Mouse (Mus musculus) cerebellum, postnatal 10 days (tissue): ENCODE data around the gene Mospd2.

Experiments
- DNase-seq, 2 experiments: peaks; one replicate each; pipeline ENCODE4 v3.0.0; 2021; ENCODE audit warnings: mixed read lengths in 2 of 2

The Mospd2 gene

GRCm38 (mm10) chrX:164980193-164980775 is at the start of gene Mospd2, which contains the start of gene Fancb:
Gene Mospd2, minus strand, starts transcription at chrX:164980375.
Gene Fancb, plus strand, starts transcription at chrX:164980592.
- peak; percentile 87 to 92 for DNase-seq

DNA sequence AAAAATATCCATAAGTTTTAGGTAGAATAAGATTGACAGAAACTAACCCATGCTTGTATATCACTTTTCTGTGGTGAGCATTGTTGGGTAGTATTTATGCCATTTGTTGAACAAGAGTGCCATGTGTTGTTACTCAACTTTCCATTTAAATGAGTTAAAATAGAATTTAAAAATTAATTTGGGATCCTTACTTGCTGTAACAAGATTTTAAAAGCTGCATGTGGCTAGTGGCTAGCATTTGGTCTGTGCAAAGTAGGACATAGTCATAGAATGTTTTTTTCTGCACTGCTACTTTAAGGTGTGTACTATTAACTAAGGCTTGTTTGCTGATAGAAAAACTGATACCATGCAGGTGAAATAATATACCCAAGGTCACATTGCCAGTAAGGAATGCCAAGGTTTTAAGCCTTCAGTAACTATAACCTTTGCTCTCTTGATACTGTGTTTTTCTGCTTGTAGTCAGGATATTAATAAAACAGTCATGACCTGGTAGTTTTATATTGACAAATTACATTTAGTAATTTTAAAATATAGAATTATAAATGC is 24.7 kb upstream of the Mospd2 start, which contains the start of gene Gm17604:
Gene Gm17604 (minus strand): TSS at position 51 of the 546 bp plus-strand sequence.
- no peak for DNase-seq

DNA sequence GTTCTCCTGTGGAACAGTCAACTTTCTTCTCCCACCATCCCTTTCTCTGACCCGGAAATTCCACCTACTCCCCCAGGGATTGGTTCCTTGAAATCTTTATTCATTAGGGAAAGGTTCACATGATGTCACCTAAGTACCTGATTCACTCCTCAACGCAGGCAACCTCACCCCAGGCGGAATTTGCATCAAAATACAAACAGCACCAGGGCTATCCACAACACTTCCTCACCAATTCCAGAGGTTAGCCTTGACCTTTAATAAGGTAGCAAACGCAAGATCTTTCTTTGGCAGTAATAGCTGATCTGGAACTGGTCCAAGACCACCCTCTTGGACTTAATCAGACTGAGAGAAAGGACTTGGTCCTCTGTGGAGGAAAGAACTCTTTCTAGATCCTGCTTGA is 23.0 kb upstream of the Mospd2 start:
- peak in 1 of 2 experiments; percentile 5 for DNase-seq

- DNase-seq = no peak
These were observed 1.3 kb downstream of the Mospd2 start for GRCm38 (mm10) chrX:164978866-164979265.

- DNase-seq = no peak
These were observed 9.0 kb downstream of the Mospd2 start for GRCm38 (mm10) chrX:164971206-164971605.

GRCm38 (mm10) chrX:164965750-164966448 is 14.3 kb downstream of the Mospd2 start:
- no peak for DNase-seq

DNA sequence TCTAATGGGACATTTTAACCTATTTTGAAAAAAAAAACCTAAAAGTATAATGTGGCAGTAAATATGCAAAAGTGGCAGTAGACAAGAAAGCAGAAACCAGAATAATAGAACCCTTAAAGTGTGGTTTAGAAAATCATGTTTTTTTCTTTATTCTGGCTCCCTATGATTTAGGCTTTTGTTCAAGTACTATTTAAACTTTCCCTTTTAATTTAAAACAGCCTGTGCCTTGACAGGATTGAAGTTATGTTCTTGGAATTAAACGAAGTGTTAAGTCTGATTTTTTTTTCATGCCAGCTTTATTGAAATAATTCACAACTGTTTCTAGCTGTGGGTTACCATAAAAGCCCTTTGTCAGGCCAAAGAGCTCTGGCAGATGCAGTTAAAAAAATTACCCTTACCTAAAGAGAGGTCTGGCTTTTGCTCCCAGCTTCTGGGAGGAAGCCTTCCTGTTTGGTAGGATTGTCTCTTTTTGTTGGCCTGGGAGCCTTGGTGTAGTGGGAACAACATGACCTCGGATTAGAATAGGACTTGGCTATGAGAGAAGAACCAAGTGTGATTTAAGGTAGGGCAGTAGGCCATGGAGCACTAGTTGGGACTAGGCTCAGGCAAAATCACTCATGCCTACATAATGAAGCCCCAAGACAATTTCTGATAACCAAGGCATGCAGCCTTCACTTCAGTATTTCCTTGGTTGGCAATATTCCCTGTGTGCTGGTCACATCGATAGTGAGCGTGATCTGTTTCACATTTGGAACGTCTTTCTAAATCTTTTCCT is 27.4 kb downstream of the Mospd2 start:
- no peak for DNase-seq

- DNase-seq = no peak
These were observed 28.2 kb downstream of the Mospd2 start for GRCm38 (mm10) chrX:164951858-164952576.

DNA sequence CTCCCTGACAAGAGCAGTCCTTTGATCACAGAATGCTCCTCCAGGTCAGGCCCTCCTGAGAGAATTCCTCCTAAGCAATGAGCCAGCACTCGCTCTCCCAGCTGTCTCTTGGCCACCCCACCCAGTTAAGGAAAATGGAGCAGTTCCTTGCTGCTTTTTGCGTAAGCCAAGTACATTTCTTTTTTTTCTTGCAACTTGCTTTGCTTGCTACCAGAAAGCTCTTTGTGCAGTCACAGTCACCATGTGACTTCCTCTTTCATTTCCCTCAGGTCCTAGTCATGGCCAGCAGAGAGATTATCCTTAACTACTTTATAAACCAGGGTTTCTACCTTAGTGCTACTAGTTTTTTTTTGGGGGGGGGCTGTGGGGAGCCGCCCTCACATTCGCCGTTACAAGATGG is 38.6 kb downstream of the Mospd2 start:
- DNase-seq = no peak

GRCm38 (mm10) chrX:164912993-164913392 is 67.2 kb downstream of the Mospd2 start:
- DNase-seq = no peak

DNA sequence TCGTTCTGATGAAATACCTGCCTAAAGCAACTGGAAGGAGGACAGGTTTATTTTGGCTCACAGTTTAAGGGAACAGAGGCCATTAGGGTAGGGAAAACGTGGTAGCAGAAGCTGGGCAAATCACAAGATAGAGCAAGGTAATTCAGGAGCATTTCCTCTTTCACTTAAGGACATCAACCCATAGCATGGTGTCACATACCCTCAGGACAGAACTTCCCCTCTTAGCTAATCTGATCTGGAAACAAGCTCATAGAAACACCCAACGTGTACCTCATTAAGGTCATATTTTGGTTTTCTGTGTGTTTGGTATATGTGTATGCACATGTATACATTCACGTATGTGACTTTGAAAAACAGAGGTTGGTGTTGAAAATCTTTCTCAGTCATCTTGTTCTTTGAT is 68.0 kb downstream of the Mospd2 start:
- no peak for DNase-seq

DNA sequence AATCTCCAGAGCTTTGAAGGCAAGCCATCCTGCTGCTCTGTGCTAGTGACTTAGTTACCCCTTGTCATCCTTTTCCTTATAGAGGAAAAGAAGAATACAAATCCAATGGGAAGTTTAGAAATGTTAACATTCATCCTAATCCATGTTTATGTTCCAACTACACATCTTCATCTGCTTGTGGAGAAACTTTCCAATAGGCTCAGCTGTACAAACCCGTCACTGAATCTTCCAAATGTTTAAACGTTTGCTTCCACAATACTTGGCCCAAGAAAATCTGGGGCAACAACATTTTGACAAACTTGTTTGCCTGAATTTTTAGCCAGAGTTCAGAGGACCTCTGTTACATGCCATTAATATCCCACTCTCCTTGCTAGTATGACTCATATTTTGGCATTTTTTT is 78.3 kb downstream of the Mospd2 start:
- DNase-seq = no peak

- no peak for DNase-seq
These were observed 80.4 kb downstream of the Mospd2 start for GRCm38 (mm10) chrX:164899805-164900204.

GRCm38 (mm10) chrX:164886260-164886659 is 93.9 kb downstream of the Mospd2 start:
- DNase-seq = no peak
